Mouse (Mus musculus): ENCODE data around the gene Agap2.
"Not testable (repeated sequence)": the region's sequence is repeated elsewhere in the genome, so short reads cannot be mapped to it uniquely, and the experiment has no call there.

Gene Agap2

GRCm38 (mm10) chr10:127134394-127135035, 59.4 kb downstream of the Agap2 start:
- not testable (repeated sequence) for DNase-seq (ENCODE audit: low read depth, low spot score)

- DNase-seq (ENCODE audit: low read depth, low spot score), result no peak
Observed at GRCm38 (mm10) chr10:127135118-127135836, 60.2 kb downstream of the Agap2 start.

GRCm38 (mm10) chr10:127136510-127136909, 61.4 kb downstream of the Agap2 start:
- no peak for DNase-seq (ENCODE audit: low read depth, low spot score)

GRCm38 (mm10) chr10:127137896-127138295, 62.8 kb downstream of the Agap2 start:
- no peak for DNase-seq (ENCODE audit: low read depth, low spot score)

GRCm38 (mm10) chr10:127138328-127139141, 63.5 kb downstream of the Agap2 start:
- DNase-seq (ENCODE audit: low read depth, low spot score), result no peak

- DNase-seq (ENCODE audit: low read depth, low spot score), result no peak
Observed at GRCm38 (mm10) chr10:127140971-127141370, 65.9 kb downstream of the Agap2 start.

GRCm38 (mm10) chr10:127141500-127141899, 66.4 kb downstream of the Agap2 start:
- DNase-seq (ENCODE audit: low read depth, low spot score), result no peak

All from retina, postnatal 7 days (tissue).